Mouse (Mus musculus) forebrain, embryonic 12.5 days (tissue): ENCODE data around the gene Cers3. TPM values are rescaled to one million over a fixed set of nuclear protein-coding genes. Genes with fewer than 3 reads are reported as not detected.

ENCODE experiments used
- ATAC-seq: fragments of 200-750 bp; cut with Nextera tagmentation; 2 replicates; pipeline ENCODE4 v1.8.0; 2017; ENCODE audit warnings: moderate TSS enrichment; ENCODE audit not compliant: low FRiP score
- H3K27ac ChIP-seq: fragments of 300-500 bp; sonication (generic); 2 replicates; pipeline ENCODE4 v1.5.1; 2016; ENCODE audit warnings: mild to moderate bottlenecking
- H3K27me3 ChIP-seq: fragments of 300-500 bp; sonication (generic); 2 replicates; pipeline ENCODE4 v1.6.1; 2016; ENCODE audit warnings: mild to moderate bottlenecking
- H3K36me3 ChIP-seq: fragments of 300-500 bp; sonication (generic); replicated peaks from 2 replicates; pipeline ENCODE4 v1.6.1; 2016; ENCODE audit warnings: mild to moderate bottlenecking
- H3K4me1 ChIP-seq: fragments of 300-500 bp; sonication (generic); 2 replicates; pipeline ENCODE4 v1.6.1; 2016
- H3K4me2 ChIP-seq: fragments of 300-500 bp; sonication (generic); 2 replicates; pipeline ENCODE4 v1.6.1; 2016; ENCODE audit warnings: mild to moderate bottlenecking, moderate library complexity
- H3K4me3 ChIP-seq: fragments of 300-500 bp; sonication (generic); replicated peaks from 2 replicates; pipeline ENCODE4 v1.5.1; 2016; ENCODE audit warnings: mild to moderate bottlenecking
- H3K9ac ChIP-seq: fragments of 300-500 bp; sonication (generic); 2 replicates; pipeline ENCODE4 v1.6.1; 2016; ENCODE audit warnings: mild to moderate bottlenecking
- H3K9me3 ChIP-seq: fragments of 300-500 bp; sonication (generic); 2 replicates; pipeline ENCODE4 v1.6.1; 2016
- WGBS: fragments of 180-500 bp; shearing (Covaris S2); methylation state at CpG from one replicate; pipeline ENCODE4 v1.1.7; 2016; 5-methylcytosine and 5-hydroxymethylcytosine counted together
- polyA plus RNA-seq: library from polyadenylated mRNA; unstranded; fragments of >200 nt; fragmentation: Nextera tagmentation; extraction: Ambion mirVana; gene quantifications from 2 replicates; pipeline ENCODE4 v1.2.1, GENCODE M21; 2016

Cers3 gene
- polyA plus RNA-seq, 1 experiment from 2014 or later, result 1.4 TPM

DNA sequence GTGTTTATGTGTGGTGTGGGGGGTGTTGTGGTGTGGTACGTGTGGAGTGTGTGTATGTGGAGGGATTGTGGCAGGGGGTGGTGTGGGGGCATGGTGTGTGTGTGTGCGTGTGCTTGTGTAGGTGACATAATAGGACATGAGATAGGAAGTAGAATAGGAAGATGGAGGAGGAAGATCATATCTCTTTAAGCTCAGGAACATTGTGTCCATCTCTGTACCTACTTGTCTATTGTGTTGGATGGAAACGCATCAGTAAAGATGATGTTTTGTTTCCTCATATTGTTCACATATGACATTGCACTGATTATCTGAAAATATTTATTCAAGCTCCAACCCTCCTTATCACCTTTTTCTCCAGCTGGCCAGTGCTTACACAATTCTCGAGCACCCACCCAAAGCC, 5.9 kb upstream of the Cers3 start:
- Histone ChIP-seq H3K27me3 (no peaks in the 10 kb centered on the region), H3K27ac (no peak overlapping the region), H3K4me1 (no peaks in the 10 kb centered on the region), H3K36me3 (no peaks in the 10 kb centered on the region), H3K9ac (no peak overlapping the region), H3K4me3 (no peak overlapping the region), H3K9me3 (no peaks in the 10 kb centered on the region), H3K4me2 (no peak overlapping the region)
- no peak for ATAC-seq
- WGBS, result 92% methylated on average over 4 of the region's 4 CpGs

DNA sequence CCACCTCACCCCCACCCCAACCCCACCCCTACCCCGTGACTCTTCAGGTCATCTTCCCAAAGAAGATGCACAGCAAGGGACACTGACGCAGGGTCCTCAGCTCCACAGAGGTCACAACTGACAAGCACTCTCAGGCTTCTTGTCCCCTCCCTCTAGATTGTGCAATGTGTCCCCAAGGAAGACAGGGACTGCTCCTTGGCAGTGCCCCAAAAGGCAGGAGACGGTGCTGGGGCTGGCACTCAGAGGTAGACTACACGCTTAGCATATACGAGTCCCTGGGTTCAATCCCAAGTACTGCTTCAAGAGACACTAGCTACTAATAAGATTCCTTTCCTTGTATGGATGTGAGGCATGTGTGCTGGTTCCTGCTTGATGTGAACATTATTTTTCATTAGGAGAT, 2.3 kb upstream of the Cers3 start:
- no peak for ATAC-seq
- no peak overlapping the region for H3K27ac ChIP-seq
- no peak overlapping the region for H3K4me3 ChIP-seq
- no peak overlapping the region for H3K4me2 ChIP-seq
- 87% methylated on average over 5 of the region's 5 CpGs for WGBS
- H3K27me3 ChIP-seq, result no peaks in the 10 kb centered on the region
- H3K9ac ChIP-seq, result no peak overlapping the region
- H3K9me3 ChIP-seq, result no peaks in the 10 kb centered on the region
- H3K4me1 ChIP-seq, result no peaks in the 10 kb centered on the region
- no peaks in the 10 kb centered on the region for H3K36me3 ChIP-seq

DNA sequence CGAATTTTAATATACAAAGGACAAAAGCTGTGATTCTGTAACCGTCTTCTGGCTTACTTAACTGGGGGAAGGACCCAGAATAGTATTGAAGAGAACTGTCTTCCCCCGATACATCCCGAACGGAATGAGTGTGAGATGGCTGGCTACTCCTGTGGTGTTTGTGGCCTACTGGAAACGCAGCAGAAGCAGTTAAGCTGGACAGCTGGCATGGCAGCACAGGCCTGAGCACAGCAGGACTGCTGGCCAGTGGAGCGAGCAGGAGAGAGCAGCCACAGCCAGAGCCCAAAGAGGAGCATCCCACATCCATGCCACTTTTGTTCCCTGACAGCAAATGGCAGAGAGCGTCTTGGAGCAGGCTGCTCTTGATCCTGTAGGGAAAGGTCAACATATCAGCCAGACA, 1.9 kb upstream of the Cers3 start:
- no peak overlapping the region for H3K27ac ChIP-seq
- no peak overlapping the region for H3K4me3 ChIP-seq
- H3K36me3 ChIP-seq, result no peaks in the 10 kb centered on the region
- WGBS, result 72% methylated on average over 8 of the region's 8 CpGs
- H3K4me1 ChIP-seq, result no peaks in the 10 kb centered on the region
- H3K4me2 ChIP-seq, result no peak overlapping the region
- no peak overlapping the region for H3K9ac ChIP-seq
- no peaks in the 10 kb centered on the region for H3K27me3 ChIP-seq
- no peaks in the 10 kb centered on the region for H3K9me3 ChIP-seq
- no peak for ATAC-seq

DNA sequence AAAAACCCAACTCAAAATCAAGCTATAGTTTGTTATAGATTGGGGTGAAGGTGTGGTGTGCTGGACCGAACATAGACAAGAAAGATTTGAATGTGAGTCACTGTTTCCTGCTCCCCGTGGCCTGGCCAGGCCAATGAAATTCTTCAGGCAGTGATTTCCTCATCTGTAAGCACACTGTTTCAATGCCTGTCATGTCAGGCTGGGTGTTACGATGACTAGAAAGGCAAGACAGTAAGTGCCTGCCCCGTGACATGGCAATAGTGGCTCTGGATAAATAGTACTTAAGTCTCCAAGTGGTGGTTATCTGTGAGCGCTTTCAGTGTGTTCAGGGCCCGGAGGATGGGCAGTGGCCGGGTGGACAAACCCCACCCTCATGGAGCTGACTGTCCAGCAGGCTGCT, 3.7 kb downstream of the Cers3 start:
- no peak for ATAC-seq
- Histone ChIP-seq H3K36me3 (no peaks in the 10 kb centered on the region), H3K4me1 (no peaks in the 10 kb centered on the region), H3K4me2 (no peak overlapping the region), H3K27me3 (no peaks in the 10 kb centered on the region), H3K9ac (no peak overlapping the region), H3K9me3 (no peaks in the 10 kb centered on the region), H3K27ac (no peak overlapping the region), H3K4me3 (no peak overlapping the region)
- 82% methylated on average over 7 of the region's 7 CpGs for WGBS

DNA sequence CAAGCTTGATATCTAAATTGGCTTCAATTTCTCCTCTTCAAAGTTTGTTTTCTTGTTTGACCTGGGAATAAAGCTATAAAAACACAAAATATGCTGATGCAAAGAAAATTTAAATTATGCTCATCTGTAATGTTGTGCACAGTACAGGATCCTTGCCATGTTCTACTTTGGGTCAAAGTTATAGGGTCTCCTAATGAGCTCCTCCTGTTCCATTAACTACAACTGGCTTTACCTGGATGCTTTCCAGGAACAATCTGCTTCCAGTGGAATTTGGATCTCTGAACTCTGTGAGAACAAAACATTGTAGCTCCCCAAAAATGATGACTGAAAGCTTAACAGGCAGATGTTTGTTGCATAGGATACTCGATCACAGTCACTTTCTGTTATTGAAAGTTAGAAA, 6.7 kb downstream of the Cers3 start:
- H3K4me3 ChIP-seq, result no peak overlapping the region
- H3K9ac ChIP-seq, result no peak overlapping the region
- H3K9me3 ChIP-seq, result no peaks in the 10 kb centered on the region
- no peaks in the 10 kb centered on the region for H3K4me1 ChIP-seq
- ATAC-seq, result no peak
- WGBS, result 89% methylated on average over 1 of the region's 1 CpGs
- no peaks in the 10 kb centered on the region for H3K27me3 ChIP-seq
- H3K27ac ChIP-seq, result no peak overlapping the region
- no peak overlapping the region for H3K4me2 ChIP-seq
- H3K36me3 ChIP-seq, result no peaks in the 10 kb centered on the region

DNA sequence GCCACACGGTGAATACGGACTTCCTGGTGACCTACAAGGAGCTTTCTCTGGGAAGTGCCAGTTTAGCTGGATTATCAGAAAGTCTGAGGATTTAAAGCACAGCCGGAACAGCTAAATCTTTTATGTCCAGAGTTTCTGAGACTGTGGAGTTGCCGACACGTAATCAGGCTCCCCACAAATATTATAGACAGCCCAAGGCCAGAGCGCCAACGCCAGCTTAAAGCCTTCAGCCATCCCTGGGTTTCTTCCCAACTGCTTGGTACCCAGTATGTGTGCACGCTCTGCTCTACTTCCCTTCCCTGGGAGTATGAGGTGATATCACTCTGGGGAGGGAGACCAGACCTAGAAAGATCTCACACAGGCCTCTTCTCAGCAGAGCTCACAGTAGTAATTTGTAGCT, 10.5 kb downstream of the Cers3 start:
- H3K4me3 ChIP-seq, result no peak overlapping the region
- 86% methylated on average over 8 of the region's 8 CpGs for WGBS
- H3K4me1 ChIP-seq, result no peaks in the 10 kb centered on the region
- no peak overlapping the region for H3K27ac ChIP-seq
- H3K9ac ChIP-seq, result no peak overlapping the region
- H3K27me3 ChIP-seq, result no peaks in the 10 kb centered on the region
- H3K9me3 ChIP-seq, result no peaks in the 10 kb centered on the region
- H3K4me2 ChIP-seq, result no peak overlapping the region
- no peak for ATAC-seq
- H3K36me3 ChIP-seq, result no peaks in the 10 kb centered on the region

DNA sequence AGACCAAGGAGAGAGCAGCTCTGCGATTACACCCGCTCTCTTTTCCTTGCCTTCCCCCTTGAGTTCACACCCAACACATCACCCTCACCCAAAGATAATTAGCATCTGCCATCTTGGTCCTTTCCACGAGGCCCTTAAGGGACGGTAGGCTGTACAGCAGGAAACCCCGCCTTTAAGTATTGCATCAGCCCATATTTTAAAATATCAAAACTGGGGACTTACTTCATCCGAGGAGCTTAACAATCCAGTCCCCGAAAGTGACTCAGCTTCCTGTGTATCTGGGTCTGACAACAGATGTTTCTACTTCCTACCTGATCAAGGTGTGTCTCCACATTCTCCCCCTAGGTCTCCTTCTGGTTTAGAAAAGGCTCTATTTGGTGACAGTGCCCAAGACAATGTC, 12.3 kb downstream of the Cers3 start:
- H3K4me3 ChIP-seq, result no peak overlapping the region
- no peaks in the 10 kb centered on the region for H3K4me1 ChIP-seq
- H3K36me3 ChIP-seq, result no peaks in the 10 kb centered on the region
- H3K9me3 ChIP-seq, result no peaks in the 10 kb centered on the region
- H3K27me3 ChIP-seq, result no peaks in the 10 kb centered on the region
- no peak overlapping the region for H3K9ac ChIP-seq
- 83% methylated on average over 7 of the region's 7 CpGs for WGBS
- H3K4me2 ChIP-seq, result no peak overlapping the region
- H3K27ac ChIP-seq, result no peak overlapping the region
- ATAC-seq, result no peak

DNA sequence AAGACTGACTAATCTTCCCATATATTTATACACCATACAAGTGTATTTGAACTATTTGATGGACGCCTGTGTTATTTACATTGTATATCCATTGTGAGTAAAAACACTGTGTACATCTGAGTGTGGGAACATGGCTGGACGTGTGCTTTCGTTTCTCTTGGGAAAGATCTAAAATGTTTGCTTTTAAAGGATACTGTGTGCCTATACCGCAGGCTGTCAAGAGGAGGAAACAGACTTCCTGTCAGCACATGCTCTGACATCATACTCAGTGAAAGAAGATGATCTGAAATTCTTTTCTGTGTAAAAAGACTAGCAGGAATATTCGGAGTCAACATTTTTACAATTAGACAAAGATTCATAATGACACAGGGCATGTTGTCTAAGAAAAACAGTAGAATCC, 26.6 kb downstream of the Cers3 start:
- no peak for ATAC-seq

DNA sequence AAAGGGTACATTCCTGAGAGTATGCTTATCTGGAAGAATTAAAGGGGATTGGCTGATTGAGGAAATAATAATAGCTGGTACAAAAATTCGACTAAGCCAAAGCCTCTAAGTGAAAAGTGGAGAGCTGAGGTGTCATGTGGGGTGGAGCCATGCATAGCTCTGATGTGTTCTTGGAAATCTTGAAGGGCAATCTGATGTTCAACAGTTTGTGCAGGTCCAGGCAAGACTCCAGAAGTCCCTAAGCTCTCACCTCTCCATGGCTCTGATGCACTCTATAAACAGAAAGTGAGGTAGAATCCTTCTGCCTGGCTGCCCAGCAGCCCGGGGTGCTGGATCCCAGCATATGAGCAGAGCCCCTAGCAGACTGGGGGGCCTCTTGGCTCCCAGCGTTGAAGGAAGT, 27.4 kb downstream of the Cers3 start:
- H3K4me1 ChIP-seq, result no peaks in the 10 kb centered on the region
- no peaks in the 10 kb centered on the region for H3K27me3 ChIP-seq
- no peaks in the 10 kb centered on the region for H3K9me3 ChIP-seq
- H3K36me3 ChIP-seq, result no peaks in the 10 kb centered on the region
- no peak overlapping the region for H3K4me2 ChIP-seq
- no peak overlapping the region for H3K27ac ChIP-seq
- H3K9ac ChIP-seq, result no peak overlapping the region
- no peak for ATAC-seq
- 84% methylated on average over 3 of the region's 3 CpGs for WGBS
- H3K4me3 ChIP-seq, result no peak overlapping the region

More for the DNA sequence above, 26.6 kb downstream of the Cers3 start:
- no peak overlapping the region for H3K27ac ChIP-seq
- H3K4me2 ChIP-seq, result no peak overlapping the region
- H3K27me3 ChIP-seq, result no peaks in the 10 kb centered on the region
- no peaks in the 10 kb centered on the region for H3K9me3 ChIP-seq
- H3K4me3 ChIP-seq, result no peak overlapping the region
- WGBS, result 88% methylated on average over 5 of the region's 5 CpGs
- no peak overlapping the region for H3K9ac ChIP-seq
- H3K36me3 ChIP-seq, result no peaks in the 10 kb centered on the region
- no peaks in the 10 kb centered on the region for H3K4me1 ChIP-seq

DNA sequence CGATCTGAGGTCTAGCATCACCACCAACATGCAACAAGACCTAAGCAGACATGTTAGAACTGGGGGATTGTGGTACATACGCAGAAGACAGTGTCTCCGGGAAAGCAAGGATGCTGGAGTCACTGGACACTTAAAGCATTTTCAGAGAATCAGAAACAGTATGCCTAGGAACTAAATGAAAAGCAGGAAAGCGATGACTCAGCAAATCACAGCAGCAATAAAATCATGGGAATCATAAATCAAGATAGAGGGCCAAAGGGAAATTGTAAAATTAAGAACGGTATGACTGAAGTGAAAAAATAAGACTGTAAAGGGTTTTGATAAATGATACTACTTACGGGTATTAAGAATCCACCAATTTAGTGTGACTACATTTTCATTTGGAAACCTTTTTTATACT, 27.9 kb downstream of the Cers3 start:
- Histone ChIP-seq H3K4me2 (no peak overlapping the region), H3K27ac (no peak overlapping the region)
- ATAC-seq, result no peak

DNA sequence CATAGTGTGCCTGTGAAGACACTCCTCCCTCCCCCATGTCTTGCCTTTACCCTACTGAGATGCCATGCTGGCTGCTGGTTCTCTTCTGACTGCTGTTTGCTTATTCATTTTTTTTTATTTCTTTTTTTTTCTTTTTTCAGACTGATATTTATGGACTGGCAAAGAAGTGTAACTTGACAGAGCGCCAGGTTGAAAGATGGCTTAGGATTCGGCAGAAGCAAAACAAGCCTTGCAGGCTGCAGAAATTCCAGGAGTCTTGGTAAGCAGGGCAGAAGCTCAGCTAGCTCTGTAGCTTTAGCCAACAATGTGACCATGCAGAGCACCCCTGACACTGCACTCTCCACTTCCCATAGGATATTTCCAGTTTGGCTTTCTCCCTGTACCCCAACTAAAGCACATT, 36.1 kb downstream of the Cers3 start:
- 89% methylated on average over 2 of the region's 2 CpGs for WGBS
- Histone ChIP-seq H3K4me3 (no peak overlapping the region), H3K36me3 (no peaks in the 10 kb centered on the region), H3K9ac (no peak overlapping the region), H3K4me1 (no peaks in the 10 kb centered on the region), H3K4me2 (no peak overlapping the region), H3K9me3 (no peaks in the 10 kb centered on the region), H3K27me3 (no peaks in the 10 kb centered on the region), H3K27ac (no peak overlapping the region)
- no peak for ATAC-seq

More for the DNA sequence above, 27.9 kb downstream of the Cers3 start:
- Histone ChIP-seq H3K4me3 (no peak overlapping the region), H3K27me3 (no peaks in the 10 kb centered on the region), H3K36me3 (no peaks in the 10 kb centered on the region), H3K9me3 (no peaks in the 10 kb centered on the region), H3K9ac (no peak overlapping the region), H3K4me1 (no peaks in the 10 kb centered on the region)
- WGBS, result 92% methylated on average over 6 of the region's 6 CpGs

DNA sequence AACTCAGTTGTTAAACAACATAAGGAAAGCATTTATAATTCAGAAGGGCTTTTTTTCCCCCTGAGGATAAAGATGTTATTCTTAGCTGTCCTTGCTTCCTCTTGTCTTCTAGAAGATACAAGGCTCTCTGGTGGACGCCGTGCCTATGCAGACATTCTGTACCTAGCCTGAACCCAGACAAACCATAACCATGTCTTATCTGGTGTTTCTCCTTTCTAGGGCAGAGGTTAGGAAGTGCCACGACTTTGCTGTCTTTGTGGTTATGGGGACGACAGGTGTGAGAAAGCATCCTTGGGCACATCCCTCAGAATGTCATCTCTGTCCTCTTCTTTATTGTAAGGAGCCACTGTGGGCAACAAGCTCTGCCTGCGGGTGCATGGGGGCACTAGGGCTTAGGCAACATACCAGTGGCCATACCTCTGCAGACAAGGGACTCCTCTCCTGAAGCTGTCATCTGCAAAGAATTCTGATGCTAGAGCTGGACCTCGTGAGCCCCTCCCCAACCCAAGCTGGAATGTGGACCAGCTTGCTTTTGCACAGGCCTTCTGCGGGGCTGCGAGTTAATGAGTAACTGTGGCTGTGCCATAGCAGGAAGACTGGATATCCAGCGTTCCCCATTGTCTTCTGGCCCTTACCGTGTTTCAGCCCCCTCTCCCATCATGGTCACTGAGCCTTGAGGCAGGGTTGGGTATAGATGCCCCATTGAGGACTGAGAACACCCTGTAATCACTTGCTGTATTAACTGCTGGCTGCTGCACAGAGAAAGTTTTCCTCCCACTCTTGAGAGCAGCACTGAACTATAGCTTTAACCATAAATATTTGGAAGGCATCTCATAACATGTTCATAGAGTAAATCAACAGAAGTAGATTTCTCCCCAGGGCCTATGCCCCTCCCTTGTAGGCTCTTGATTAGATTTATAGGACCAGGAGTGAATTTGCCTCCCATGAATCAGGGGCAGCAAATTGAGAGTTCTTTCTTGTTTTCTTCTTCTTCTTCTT, 36.9 kb downstream of the Cers3 start:
- no peaks in the 10 kb centered on the region for H3K36me3 ChIP-seq
- H3K4me3 ChIP-seq, result no peak overlapping the region
- no peaks in the 10 kb centered on the region for H3K4me1 ChIP-seq
- no peak overlapping the region for H3K27ac ChIP-seq
- H3K27me3 ChIP-seq, result no peaks in the 10 kb centered on the region
- H3K4me2 ChIP-seq, result no peak overlapping the region
- no peak overlapping the region for H3K9ac ChIP-seq
- no peaks in the 10 kb centered on the region for H3K9me3 ChIP-seq
- 84% methylated on average over 10 of the region's 10 CpGs for WGBS
- ATAC-seq, result no peak

DNA sequence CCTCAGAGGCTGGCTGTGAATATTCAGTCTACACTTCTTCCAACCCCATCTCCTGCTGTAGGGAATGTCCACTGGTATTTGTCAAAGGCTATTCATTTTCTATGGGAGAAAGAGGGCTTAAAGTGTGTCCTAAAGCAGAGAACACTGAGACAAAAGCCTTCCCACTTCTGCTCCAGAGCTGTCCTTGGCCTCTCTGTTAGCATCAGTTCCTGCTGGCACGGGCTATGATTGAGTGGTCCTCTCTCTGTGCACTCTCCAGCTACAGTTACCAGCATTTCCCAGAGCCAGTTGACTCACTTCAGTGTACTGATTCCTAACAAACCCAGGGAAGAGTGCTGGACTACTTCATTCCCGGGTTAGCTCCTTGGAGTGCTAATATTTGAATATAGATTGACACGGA, 43.2 kb downstream of the Cers3 start:
- no peak overlapping the region for H3K27ac ChIP-seq
- peaks cover 5% of the 10 kb centered on the region; the same call in 1 of the 2 replicates for H3K4me1 ChIP-seq
- no peak overlapping the region for H3K9ac ChIP-seq
- no peaks in the 10 kb centered on the region for H3K9me3 ChIP-seq
- H3K4me3 ChIP-seq, result no peak overlapping the region
- H3K4me2 ChIP-seq, result no peak overlapping the region
- no peak for ATAC-seq
- no peaks in the 10 kb centered on the region for H3K36me3 ChIP-seq
- no peaks in the 10 kb centered on the region for H3K27me3 ChIP-seq
- 80% methylated on average over 3 of the region's 3 CpGs for WGBS
